Mouse (Mus musculus) CD4-positive, CD25-positive, alpha-beta regulatory T cell, adult 4 months (primary cell): ENCODE results near the gene Dimt1. TPM values are rescaled to one million over a fixed set of nuclear protein-coding genes. Genes with fewer than 3 reads are reported as not detected.

ENCODE experiments used
- ATAC-seq: one replicate; pipeline ENCODE4 v1.8.0; 2017
- polyA plus RNA-seq, 2 experiments: library from polyadenylated mRNA; unstranded; fragments of 100-300 nt; shearing (Covaris generic); gene quantifications; one replicate each; pipeline ENCODE4 v1.2.1; 2017

Gene Dimt1
- polyA plus RNA-seq, 2 experiments from 2014 or later, result 27.8 to 30.3 TPM

- no peak for ATAC-seq
These were observed 14.6 kb downstream of the Dimt1 start for GRCm38 (mm10) chr13:106961496-106961895.

- ATAC-seq, result no peak
These were observed 50.0 kb downstream of the Dimt1 start for GRCm38 (mm10) chr13:106996891-106997290.

GRCm38 (mm10) chr13:106997557-106997956 lies 50.6 kb downstream of the Dimt1 start:
- peak; percentile 42 for ATAC-seq

GRCm38 (mm10) chr13:106998026-106998425 lies 51.1 kb downstream of the Dimt1 start:
- no peak for ATAC-seq

- peak; percentile 89 for ATAC-seq
These were observed 51.7 kb downstream of the Dimt1 start for GRCm38 (mm10) chr13:106998671-106999070.

- no peak for ATAC-seq
These were observed 56.3 kb downstream of the Dimt1 start for GRCm38 (mm10) chr13:107003211-107003610.

GRCm38 (mm10) chr13:107008174-107008573 lies 61.2 kb downstream of the Dimt1 start:
- no peak for ATAC-seq

Other genes with a start within 250 kb of the Dimt1 start
- gene Ipo11, start 10.2 kb upstream of the Dimt1 start, polyA plus RNA-seq, result 10 to 100 TPM; 24.3 to 29.5 TPM
- 10 to 100 TPM; 11.0 to 15.2 TPM for gene Kif2a, start 75.0 kb downstream of the Dimt1 start, polyA plus RNA-seq